Mouse (Mus musculus) hindbrain, embryonic 12.5 days (tissue): Measurements from ENCODE around the gene Nr1i2. TPM values are rescaled to one million over a fixed set of nuclear protein-coding genes. Genes with fewer than 3 reads are reported as not detected.

Experiments used
- ATAC-seq: fragments of 200-750 bp; cut with Nextera tagmentation; 2 replicates; pipeline ENCODE4 v1.8.0; 2017; ENCODE audit warnings: moderate TSS enrichment; ENCODE audit not compliant: low FRiP score
- H3K27ac ChIP-seq: fragments of 300-500 bp; sonication (generic); 2 replicates; pipeline ENCODE4 v1.5.1; 2016; ENCODE audit warnings: mild to moderate bottlenecking
- H3K27me3 ChIP-seq: fragments of 300-500 bp; sonication (generic); 2 replicates; pipeline ENCODE4 v1.6.1; 2016; ENCODE audit warnings: mild to moderate bottlenecking
- H3K36me3 ChIP-seq: fragments of 300-500 bp; sonication (generic); 2 replicates; pipeline ENCODE4 v1.6.1; 2016; ENCODE audit warnings: mild to moderate bottlenecking
- H3K4me1 ChIP-seq: fragments of 300-500 bp; sonication (generic); 2 replicates; pipeline ENCODE4 v1.6.1; 2016
- H3K4me2 ChIP-seq: fragments of 300-500 bp; sonication (generic); replicated peaks from 2 replicates; pipeline ENCODE4 v1.6.1; 2016; ENCODE audit warnings: mild to moderate bottlenecking
- H3K4me3 ChIP-seq: fragments of 300-500 bp; sonication (generic); 2 replicates; pipeline ENCODE4 v1.5.1; 2016; ENCODE audit warnings: mild to moderate bottlenecking
- H3K9ac ChIP-seq: fragments of 300-500 bp; sonication (generic); 2 replicates; pipeline ENCODE4 v1.6.1; 2016; ENCODE audit warnings: mild to moderate bottlenecking, moderate library complexity
- H3K9me3 ChIP-seq: fragments of 300-500 bp; sonication (generic); replicated peaks from 2 replicates; pipeline ENCODE4 v1.6.1; 2016; ENCODE audit warnings: mild to moderate bottlenecking
- WGBS: fragments of 180-500 bp; shearing (Covaris S2); methylation state at CpG from one replicate; pipeline ENCODE4 v1.1.7; 2016; 5-methylcytosine and 5-hydroxymethylcytosine counted together
- polyA plus RNA-seq: library from polyadenylated mRNA; unstranded; fragments of >200 nt; fragmentation: Nextera tagmentation; extraction: Ambion mirVana; gene quantifications from 2 replicates; pipeline ENCODE4 v1.2.1, GENCODE M21; 2016

The Nr1i2 gene
- polyA plus RNA-seq, 1 experiment from 2014 or later, result not detected

GRCm38 (mm10) chr16:38285801-38286200 lies 8.8 kb downstream of the Nr1i2 start:
- Histone ChIP-seq H3K9me3 (no peaks in the 10 kb centered on the region), H3K4me1 (peaks cover 10% of the 10 kb centered on the region; the same call in 1 of the 2 replicates), H3K36me3 (no peaks in the 10 kb centered on the region), H3K9ac (no peak overlapping the region), H3K27me3 (no peaks in the 10 kb centered on the region), H3K27ac (no peak overlapping the region), H3K4me2 (no peak overlapping the region), H3K4me3 (no peak overlapping the region)
- 78% methylated on average over 7 of the region's 7 CpGs for WGBS
- ATAC-seq, result no peak

GRCm38 (mm10) chr16:38283300-38283699 lies 11.3 kb downstream of the Nr1i2 start:
- Histone ChIP-seq H3K27me3 (no peaks in the 10 kb centered on the region), H3K9ac (no peak overlapping the region), H3K4me2 (no peak overlapping the region), H3K4me3 (no peak overlapping the region), H3K4me1 (peaks cover 7% of the 10 kb centered on the region; the same call in 1 of the 2 replicates), H3K9me3 (no peaks in the 10 kb centered on the region), H3K27ac (peak overlapping the region; percentile 48), H3K36me3 (no peaks in the 10 kb centered on the region)
- WGBS, result 30% methylated on average over 3 of the region's 3 CpGs
- ATAC-seq, result peak; percentile 85

DNA sequence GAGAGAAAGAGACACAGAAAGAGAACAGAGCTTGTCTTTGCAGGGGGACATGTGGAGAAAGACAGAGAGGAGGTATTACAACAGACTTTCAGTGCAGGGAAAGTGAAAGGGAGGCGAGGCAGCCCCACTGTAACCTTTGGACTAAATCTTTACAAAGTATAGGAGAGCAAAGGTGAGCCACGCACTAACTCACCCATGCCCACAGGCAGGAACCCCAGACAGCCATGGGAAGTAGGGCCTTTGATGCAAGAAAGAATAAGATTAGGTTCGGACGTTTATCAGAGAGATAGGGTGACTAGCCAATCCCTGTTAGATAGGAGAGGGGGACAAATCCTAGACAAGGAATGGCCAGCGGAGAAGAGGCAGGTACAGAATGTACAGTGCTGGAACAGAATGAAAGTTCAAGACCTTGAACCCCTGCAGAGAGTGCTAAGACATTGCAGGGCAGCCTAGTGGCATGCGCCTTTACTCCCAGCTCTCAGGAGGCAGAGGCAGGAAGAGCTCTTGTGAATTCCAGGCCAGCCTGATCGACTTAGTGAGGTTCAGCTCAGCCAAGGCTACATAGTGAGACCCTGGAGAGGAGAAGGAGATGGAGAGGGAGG lies 12.0 kb downstream of the Nr1i2 start:
- Histone ChIP-seq H3K27ac (0 out of 2 replicates have a peak overlapping the region, but pooled peaks have one; percentile 30), H3K36me3 (no peaks in the 10 kb centered on the region), H3K9me3 (no peaks in the 10 kb centered on the region), H3K9ac (no peak overlapping the region), H3K4me2 (no peak overlapping the region), H3K27me3 (no peaks in the 10 kb centered on the region), H3K4me3 (no peak overlapping the region), H3K4me1 (peaks cover 7% of the 10 kb centered on the region; the same call in 1 of the 2 replicates)
- peak; percentile 66 for ATAC-seq
- 82% methylated on average over 7 of the region's 7 CpGs for WGBS

GRCm38 (mm10) chr16:38280951-38281350 lies 13.7 kb downstream of the Nr1i2 start:
- 79% methylated on average over 7 of the region's 7 CpGs for WGBS
- no peaks in the 10 kb centered on the region for H3K9me3 ChIP-seq
- no peaks in the 10 kb centered on the region for H3K27me3 ChIP-seq
- ATAC-seq, result no peak
- no peak overlapping the region for H3K27ac ChIP-seq
- H3K4me3 ChIP-seq, result no peak overlapping the region
- H3K4me2 ChIP-seq, result no peak overlapping the region
- no peak overlapping the region for H3K9ac ChIP-seq
- peaks cover 7% of the 10 kb centered on the region; the same call in 1 of the 2 replicates for H3K4me1 ChIP-seq
- no peaks in the 10 kb centered on the region for H3K36me3 ChIP-seq

- peaks cover 7% of the 10 kb centered on the region; the same call in 1 of the 2 replicates for H3K4me1 ChIP-seq
- no peak for ATAC-seq
- H3K4me3 ChIP-seq, result no peak overlapping the region
- whole genome bisulfite sequencing, result 94% methylated on average over 5 of the region's 5 CpGs
- no peaks in the 10 kb centered on the region for H3K27me3 ChIP-seq
- no peak overlapping the region for H3K4me2 ChIP-seq
- no peak overlapping the region for H3K9ac ChIP-seq
- H3K36me3 ChIP-seq, result no peaks in the 10 kb centered on the region
- H3K9me3 ChIP-seq, result no peaks in the 10 kb centered on the region
- H3K27ac ChIP-seq, result no peak overlapping the region
Observed at GRCm38 (mm10) chr16:38279794-38280193, 14.8 kb downstream of the Nr1i2 start.

DNA sequence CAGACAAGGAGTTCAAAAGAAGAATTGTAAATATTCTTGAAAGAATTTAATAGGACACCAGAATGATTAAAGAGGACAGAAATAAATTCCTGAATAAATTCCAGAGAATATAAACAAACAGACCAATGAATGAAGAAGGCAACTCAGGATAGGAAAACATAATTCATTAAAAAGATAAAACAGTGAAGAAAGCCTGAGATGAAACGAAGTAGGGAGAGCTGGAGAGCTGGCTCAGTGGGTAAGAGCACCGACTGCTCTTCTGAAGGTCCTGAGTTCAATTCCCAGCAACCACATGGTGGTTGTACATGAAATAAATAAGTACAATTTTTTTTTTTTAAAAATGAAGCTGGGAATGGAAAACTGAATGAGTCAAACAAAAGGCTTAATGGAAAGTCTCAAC lies 19.9 kb downstream of the Nr1i2 start:
- Histone ChIP-seq H3K36me3 (no peaks in the 10 kb centered on the region), H3K4me1 (peaks cover 8% of the 10 kb centered on the region; the same call in 1 of the 2 replicates), H3K4me2 (no peak overlapping the region), H3K27me3 (no peaks in the 10 kb centered on the region), H3K27ac (no peak overlapping the region), H3K4me3 (no peak overlapping the region), H3K9me3 (no peaks in the 10 kb centered on the region), H3K9ac (no peak overlapping the region)
- 81% methylated on average over 2 of the region's 2 CpGs for WGBS
- ATAC-seq, result no peak

- Histone ChIP-seq H3K27ac (no peak overlapping the region), H3K4me2 (no peak overlapping the region), H3K27me3 (no peaks in the 10 kb centered on the region), H3K9ac (no peak overlapping the region), H3K4me1 (peaks cover 8% of the 10 kb centered on the region; the same call in 1 of the 2 replicates), H3K36me3 (no peaks in the 10 kb centered on the region), H3K9me3 (no peaks in the 10 kb centered on the region), H3K4me3 (no peak overlapping the region)
- ATAC-seq, result peak; percentile 52; the same call in 1 of the 2 replicates
- WGBS, result 49% methylated on average over 5 of the region's 5 CpGs
Observed at GRCm38 (mm10) chr16:38272483-38272882, 22.1 kb downstream of the Nr1i2 start.

DNA sequence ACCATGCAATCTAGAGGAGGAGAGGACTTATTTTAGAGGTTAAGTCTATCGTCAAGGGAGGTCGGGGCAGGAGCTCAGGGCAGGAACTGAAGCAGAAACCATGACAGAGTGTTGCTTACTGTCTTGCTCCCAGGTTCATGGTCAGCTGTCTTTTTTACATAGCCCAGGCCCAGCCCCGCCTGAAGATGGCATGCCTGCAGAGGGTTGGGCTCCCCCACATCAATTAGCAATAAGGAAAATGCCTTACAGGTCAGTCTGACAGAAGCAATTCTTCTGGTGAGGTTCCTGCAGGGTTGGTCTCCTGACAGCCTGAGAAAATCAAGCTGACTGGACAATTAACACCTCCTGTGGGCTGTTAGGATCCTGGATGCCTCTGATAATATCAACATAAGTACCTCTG lies 23.0 kb downstream of the Nr1i2 start:
- Histone ChIP-seq H3K9me3 (no peaks in the 10 kb centered on the region), H3K27me3 (no peaks in the 10 kb centered on the region), H3K4me2 (no peak overlapping the region), H3K4me1 (peaks cover 8% of the 10 kb centered on the region; the same call in 1 of the 2 replicates), H3K27ac (no peak overlapping the region), H3K4me3 (no peak overlapping the region), H3K9ac (no peak overlapping the region), H3K36me3 (no peaks in the 10 kb centered on the region)
- ATAC-seq, result no peak
- WGBS, result 73% methylated on average over 3 of the region's 3 CpGs

- H3K9ac ChIP-seq, result no peak overlapping the region
- H3K4me1 ChIP-seq, result no peaks in the 10 kb centered on the region
- no peak overlapping the region for H3K27ac ChIP-seq
- no peaks in the 10 kb centered on the region for H3K36me3 ChIP-seq
- 93% methylated on average over 9 of the region's 9 CpGs for WGBS
- no peak for ATAC-seq
- no peak overlapping the region for H3K4me3 ChIP-seq
- H3K27me3 ChIP-seq, result no peaks in the 10 kb centered on the region
- H3K4me2 ChIP-seq, result no peak overlapping the region
- H3K9me3 ChIP-seq, result no peaks in the 10 kb centered on the region
Observed at GRCm38 (mm10) chr16:38255927-38256326, 38.7 kb downstream of the Nr1i2 start.

- Histone ChIP-seq H3K9ac (no peak overlapping the region), H3K36me3 (no peaks in the 10 kb centered on the region), H3K4me2 (no peak overlapping the region), H3K27ac (no peak overlapping the region), H3K4me1 (no peaks in the 10 kb centered on the region), H3K9me3 (no peaks in the 10 kb centered on the region), H3K4me3 (no peak overlapping the region), H3K27me3 (no peaks in the 10 kb centered on the region)
- ATAC-seq, result no peak
- 77% methylated on average over 4 of the region's 4 CpGs for WGBS
Observed at GRCm38 (mm10) chr16:38255107-38255506, 39.5 kb downstream of the Nr1i2 start.

DNA sequence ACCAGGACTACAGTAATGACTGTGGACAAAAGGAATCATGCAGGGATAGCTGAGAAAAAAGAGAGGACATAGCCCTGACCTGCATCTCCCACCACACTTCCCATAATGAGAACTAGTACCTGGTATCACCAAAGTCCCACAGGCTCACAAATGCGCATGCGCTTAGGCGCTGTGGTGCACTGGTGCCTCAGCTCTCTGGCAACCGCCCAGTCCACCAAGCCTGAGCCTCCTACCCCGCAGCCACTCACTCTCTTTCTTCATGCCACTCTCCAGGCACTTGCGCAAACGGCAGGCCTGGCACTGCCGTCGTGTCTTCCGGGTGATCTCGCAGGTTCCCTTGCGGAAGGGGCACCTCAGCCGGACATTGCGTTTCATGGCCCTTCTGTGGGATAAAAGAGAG lies 40.6 kb downstream of the Nr1i2 start:
- no peak overlapping the region for H3K4me2 ChIP-seq
- ATAC-seq, result no peak
- 78% methylated on average over 14 of the region's 14 CpGs for WGBS
- H3K27ac ChIP-seq, result no peak overlapping the region
- no peaks in the 10 kb centered on the region for H3K9me3 ChIP-seq
- no peak overlapping the region for H3K4me3 ChIP-seq
- no peaks in the 10 kb centered on the region for H3K27me3 ChIP-seq
- H3K36me3 ChIP-seq, result no peaks in the 10 kb centered on the region
- no peak overlapping the region for H3K9ac ChIP-seq
- no peaks in the 10 kb centered on the region for H3K4me1 ChIP-seq

GRCm38 (mm10) chr16:38250467-38250866 lies 44.2 kb downstream of the Nr1i2 start:
- WGBS, result 89% methylated on average over 6 of the region's 6 CpGs
- ATAC-seq, result no peak

DNA sequence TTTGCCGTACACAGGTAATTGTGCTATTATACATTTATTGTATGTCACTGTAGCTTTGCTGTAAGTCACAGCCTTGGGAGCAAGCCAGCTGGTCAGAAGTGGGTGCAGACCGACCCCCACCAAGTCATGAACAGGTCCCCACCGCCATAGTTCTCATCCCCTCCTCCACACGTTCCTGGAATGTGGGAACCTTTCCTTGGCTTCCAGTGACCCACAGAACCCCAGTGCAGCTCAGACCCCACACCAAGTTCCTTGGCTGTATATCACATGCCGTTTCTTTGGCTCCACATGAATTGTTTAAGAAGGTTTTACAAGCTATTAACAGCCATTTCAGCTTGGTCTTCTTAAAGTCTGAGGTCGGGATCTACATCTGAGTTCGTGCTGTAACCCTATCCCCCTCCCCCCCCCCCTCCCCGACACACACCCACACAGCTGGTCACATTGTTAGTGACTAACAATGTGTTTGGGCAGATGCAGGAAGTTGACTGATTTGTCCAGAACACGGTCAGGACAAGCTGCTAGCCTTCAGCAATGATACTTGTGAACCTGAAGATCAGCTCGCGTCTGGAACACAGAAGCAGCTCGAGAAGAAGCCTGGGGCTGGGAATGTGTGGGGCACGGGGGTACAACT lies 46.2 kb downstream of the Nr1i2 start:
- no peaks in the 10 kb centered on the region for H3K27me3 ChIP-seq
- no peak overlapping the region for H3K9ac ChIP-seq
- 0 out of 2 replicates have a peak, but pooled peaks cover 3% of the 10 kb centered on the region for H3K36me3 ChIP-seq
- WGBS, result 50% methylated on average over 13 of the region's 13 CpGs
- no peak overlapping the region for H3K4me3 ChIP-seq
- peaks cover 5% of the 10 kb centered on the region; the same call in 1 of the 2 replicates for H3K4me1 ChIP-seq
- no peak overlapping the region for H3K27ac ChIP-seq
- no peaks in the 10 kb centered on the region for H3K9me3 ChIP-seq
- no peak overlapping the region for H3K4me2 ChIP-seq
- ATAC-seq, result no peak

More at GRCm38 (mm10) chr16:38250467-38250866, 44.2 kb downstream of the Nr1i2 start:
- no peaks in the 10 kb centered on the region for H3K9me3 ChIP-seq
- no peaks in the 10 kb centered on the region for H3K27me3 ChIP-seq
- no peaks in the 10 kb centered on the region for H3K36me3 ChIP-seq
- no peak overlapping the region for H3K27ac ChIP-seq
- H3K4me3 ChIP-seq, result no peak overlapping the region
- no peak overlapping the region for H3K9ac ChIP-seq
- peaks cover 5% of the 10 kb centered on the region; the same call in 1 of the 2 replicates for H3K4me1 ChIP-seq
- no peak overlapping the region for H3K4me2 ChIP-seq
